Mouse (Mus musculus) lung, postnatal 0 days (tissue): Measurements from ENCODE around the gene Ube2i.

Experiments
- CTCF ChIP-seq: IDR thresholded peaks from 2 replicates; pipeline ENCODE4 v1.5.1; 2016; ENCODE audit warnings: antibody characterized with exemption, mild to moderate bottlenecking
- EP300 ChIP-seq: IDR thresholded peaks from 2 replicates; pipeline ENCODE4 v1.6.1; 2016; ENCODE audit warnings: antibody characterized with exemption, mild to moderate bottlenecking, control low read depth

DNA sequence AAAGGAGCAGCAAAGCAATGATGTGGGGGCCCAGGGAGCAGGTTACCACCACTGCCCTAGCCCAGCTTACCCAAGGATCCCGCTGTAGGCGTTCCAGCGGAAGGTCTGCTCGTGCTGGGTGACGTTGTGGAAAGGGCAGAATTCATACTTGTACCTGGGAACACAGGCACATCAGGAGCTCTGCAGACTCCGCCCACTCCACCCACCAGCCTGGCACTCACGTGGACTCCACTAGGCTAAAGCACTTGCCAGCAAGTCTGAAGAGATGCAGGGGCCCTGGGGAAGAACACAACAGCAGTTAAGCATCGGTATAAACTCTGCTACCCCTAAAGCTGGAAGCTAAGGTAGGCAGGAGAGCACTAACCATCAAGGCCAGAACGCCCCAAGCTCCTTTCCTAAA lies 38.8 kb downstream of the Ube2i start:
- TF ChIP-seq CTCF, result no peak
- no peak for TF ChIP-seq EP300
